Mouse (Mus musculus) liver, embryonic 13.5 days (tissue): ENCODE results near the gene Kyat1. TPM values are rescaled to one million over a fixed set of nuclear protein-coding genes. Genes with fewer than 3 reads are reported as not detected.

Experiments used
- polyA plus RNA-seq: library from polyadenylated mRNA; unstranded; fragments of >200 nt; fragmentation: Nextera tagmentation; extraction: Ambion mirVana; gene quantifications from 2 replicates; pipeline ENCODE4 v1.2.1, GENCODE M21; 2015

The Kyat1 gene
- polyA plus RNA-seq, 1 experiment from 2014 or later, result 10.1 TPM

Other genes starting within 250 kb of the Kyat1 start
- 10.9 and 11.3 TPM in 2 replicates for gene Sptan1, start 240.3 kb downstream of the Kyat1 start, polyA plus RNA-seq
- 9.9 and 10.7 TPM in 2 replicates for gene Wdr34, start 157.0 kb downstream of the Kyat1 start, polyA plus RNA-seq
- gene Set, start 148.5 kb downstream of the Kyat1 start, polyA plus RNA-seq, result 317 and 337 TPM in 2 replicates
- gene Pkn3, start 128.2 kb downstream of the Kyat1 start, polyA plus RNA-seq, result 3.1 and 3.2 TPM in 2 replicates
- gene Zdhhc12, start 112.2 kb downstream of the Kyat1 start, polyA plus RNA-seq, result 22.8 and 23.9 TPM in 2 replicates
- gene Zer1, start 81.3 kb downstream of the Kyat1 start, polyA plus RNA-seq, result 2.2 and 2.6 TPM in 2 replicates
- 2.8 and 3.7 TPM in 2 replicates for gene Tbc1d13, start 72.1 kb downstream of the Kyat1 start, polyA plus RNA-seq
- 14.2 and 15.6 TPM in 2 replicates for gene Endog, start 34.4 kb downstream of the Kyat1 start, polyA plus RNA-seq
- 40.5 and 42.5 TPM in 2 replicates for gene Spout1, start 27.4 kb downstream of the Kyat1 start, polyA plus RNA-seq
- gene Lrrc8a, start 31.9 kb upstream of the Kyat1 start, polyA plus RNA-seq, result 11.9 and 12.5 TPM in 2 replicates
- gene Gm28035, start 34.7 kb upstream of the Kyat1 start, polyA plus RNA-seq, result 0.05 and 0.07 TPM in 2 replicates
- gene Phyhd1, start 60.4 kb upstream of the Kyat1 start, polyA plus RNA-seq, result 8.1 and 8.9 TPM in 2 replicates
- gene Gm28038, start 75.2 kb upstream of the Kyat1 start, polyA plus RNA-seq, result 0.82 TPM in 1 of 2 replicates, not detected in the other
- 14.0 and 14.4 TPM in 2 replicates for gene Dolk, start 80.5 kb upstream of the Kyat1 start, polyA plus RNA-seq
- 15.5 and 20.0 TPM in 2 replicates for gene Nup188, start 80.5 kb upstream of the Kyat1 start, polyA plus RNA-seq
- 20.9 and 21.3 TPM in 2 replicates for gene Sh3glb2, start 153.5 kb upstream of the Kyat1 start, polyA plus RNA-seq
- gene Miga2, start 158.4 kb upstream of the Kyat1 start, polyA plus RNA-seq, result 8.5 and 10.0 TPM in 2 replicates
- 20.3 and 21.3 TPM in 2 replicates for gene Dolpp1, start 186.4 kb upstream of the Kyat1 start, polyA plus RNA-seq
- gene Crat, start 210.0 kb upstream of the Kyat1 start, polyA plus RNA-seq, result 20.5 and 23.9 TPM in 2 replicates
- gene Ptpa, start 210.2 kb upstream of the Kyat1 start, polyA plus RNA-seq, result 142 and 147 TPM in 2 replicates